Mouse (Mus musculus): ENCODE data around the gene Acin1. TPM values are rescaled to one million over a fixed set of nuclear protein-coding genes. Genes with fewer than 3 reads are reported as not detected.
A peak's percentile ranks its signal among the peaks of the same experiment; 100 is the strongest.

Acin1 gene
- polyA plus RNA-seq, 1 experiment from 2014 or later: 109 TPM

DNA sequence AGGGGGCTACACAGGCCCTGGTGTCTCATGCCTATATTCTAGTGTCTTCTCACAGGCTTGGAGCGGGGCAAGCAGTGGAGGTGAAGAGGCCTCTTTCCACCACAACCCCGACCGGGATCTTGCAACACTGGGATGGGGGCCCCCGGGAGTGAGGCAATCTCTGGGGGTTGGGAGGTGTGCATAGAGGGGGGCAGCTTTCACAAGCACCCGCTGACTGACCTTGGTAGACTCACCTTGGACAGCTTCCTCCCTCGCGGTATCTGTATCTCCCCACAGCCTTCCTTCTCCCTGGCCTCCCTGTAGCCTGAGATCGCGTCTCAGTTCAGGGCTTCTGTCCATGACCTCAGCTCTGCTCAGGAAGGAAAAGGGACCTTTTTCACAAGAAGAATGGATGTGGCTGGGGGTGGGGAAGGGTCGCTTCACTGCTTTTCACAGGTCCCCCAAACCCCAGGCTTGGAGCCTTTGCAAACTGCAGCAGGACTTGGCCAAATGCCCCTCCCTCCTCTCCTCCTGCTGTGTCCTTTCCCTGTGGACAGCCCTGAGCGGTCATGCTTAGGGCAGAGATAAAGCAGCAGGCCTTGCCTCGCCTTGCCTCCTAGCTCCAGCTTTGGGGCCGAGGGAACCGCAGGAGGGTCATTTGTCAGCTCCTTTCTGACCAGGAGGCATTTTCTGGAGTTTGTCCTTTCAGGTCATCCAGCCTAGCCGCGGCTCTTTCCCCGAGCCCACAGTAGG, 20.0 kb upstream of the Acin1 start:
- WGBS: 18% methylated on average over 17 of the region's 17 CpGs
- H3K4me1 ChIP-seq (replicated peaks; ENCODE audit: control insufficient read depth, insufficient read depth, low read length): peaks cover 22% of the 10 kb centered on the region
- peaks cover 65% of the 10 kb centered on the region for H3K27me3 ChIP-seq (replicated peaks; ENCODE audit: control insufficient read depth, insufficient read depth, low read length)
- H3K9ac ChIP-seq (ENCODE audit: low read depth, low read length): no peak overlapping the region
- H3K27ac ChIP-seq (ENCODE audit: low read depth, low read length): no peak overlapping the region
- no peak for ATAC-seq (replicated peaks; ENCODE audit: low FRiP score)
- no peak overlapping the region for H3K4me3 ChIP-seq (ENCODE audit: low read depth, low read length)
- no peak overlapping the region; the same call in 1 of the 2 replicates for H3K4me2 ChIP-seq
- no peaks in the 10 kb centered on the region for H3K9me3 ChIP-seq (ENCODE audit: control insufficient read depth, low read length)
- no peaks in the 10 kb centered on the region for H3K36me3 ChIP-seq (ENCODE audit: control insufficient read depth, insufficient read depth, low read length)
- DNase-seq (ENCODE audit: low spot score): no peak

- no peak overlapping the region for H3K27ac ChIP-seq (ENCODE audit: low read depth, low read length)
- 11% methylated on average over 5 of the region's 5 CpGs for WGBS
- H3K4me3 ChIP-seq (ENCODE audit: low read depth, low read length): no peak overlapping the region
- ATAC-seq (replicated peaks; ENCODE audit: low FRiP score): peak; percentile 95
- H3K36me3 ChIP-seq (ENCODE audit: control insufficient read depth, insufficient read depth, low read length): no peaks in the 10 kb centered on the region
- H3K4me2 ChIP-seq: peak overlapping the region; percentile 40
- DNase-seq (ENCODE audit: low spot score): peak; percentile 83
- no peak overlapping the region for H3K9ac ChIP-seq (ENCODE audit: low read depth, low read length)
- no peaks in the 10 kb centered on the region for H3K9me3 ChIP-seq (ENCODE audit: control insufficient read depth, low read length)
- peaks cover 67% of the 10 kb centered on the region for H3K27me3 ChIP-seq (replicated peaks; ENCODE audit: control insufficient read depth, insufficient read depth, low read length)
- H3K4me1 ChIP-seq (replicated peaks; ENCODE audit: control insufficient read depth, insufficient read depth, low read length): peaks cover 22% of the 10 kb centered on the region
Observed at GRCm38 (mm10) chr14:54705844-54706243, 19.1 kb upstream of the Acin1 start.

GRCm38 (mm10) chr14:54703207-54703606, 16.5 kb upstream of the Acin1 start:
- no peak overlapping the region for H3K4me2 ChIP-seq

GRCm38 (mm10) chr14:54701298-54701697, 14.6 kb upstream of the Acin1 start:
- Histone ChIP-seq H3K27ac (ENCODE audit: low read depth, low read length) (no peak overlapping the region), H3K27me3 (replicated peaks; ENCODE audit: control insufficient read depth, insufficient read depth, low read length) (peaks cover 27% of the 10 kb centered on the region), H3K36me3 (ENCODE audit: control insufficient read depth, insufficient read depth, low read length) (no peaks in the 10 kb centered on the region), H3K4me2 (no peak overlapping the region), H3K9ac (ENCODE audit: low read depth, low read length) (no peak overlapping the region), H3K4me3 (ENCODE audit: low read depth, low read length) (no peak overlapping the region), H3K9me3 (ENCODE audit: control insufficient read depth, low read length) (no peaks in the 10 kb centered on the region), H3K4me1 (replicated peaks; ENCODE audit: control insufficient read depth, insufficient read depth, low read length) (peaks cover 15% of the 10 kb centered on the region)
- ATAC-seq (replicated peaks; ENCODE audit: low FRiP score) (no peak), DNase-seq (ENCODE audit: low spot score) (peak; percentile 70)
- 10% methylated on average over 6 of the region's 6 CpGs for WGBS

More at GRCm38 (mm10) chr14:54703207-54703606, 16.5 kb upstream of the Acin1 start:
- DNase-seq (ENCODE audit: low spot score): no peak
- H3K27ac ChIP-seq (ENCODE audit: low read depth, low read length): no peak overlapping the region
- H3K4me3 ChIP-seq (ENCODE audit: low read depth, low read length): no peak overlapping the region
- WGBS: 49% methylated on average over 10 of the region's 10 CpGs
- no peak for ATAC-seq (replicated peaks; ENCODE audit: low FRiP score)
- H3K36me3 ChIP-seq (ENCODE audit: control insufficient read depth, insufficient read depth, low read length): no peaks in the 10 kb centered on the region
- H3K9ac ChIP-seq (ENCODE audit: low read depth, low read length): no peak overlapping the region
- no peaks in the 10 kb centered on the region for H3K9me3 ChIP-seq (ENCODE audit: control insufficient read depth, low read length)
- H3K27me3 ChIP-seq (replicated peaks; ENCODE audit: control insufficient read depth, insufficient read depth, low read length): peaks cover 42% of the 10 kb centered on the region
- peaks cover 22% of the 10 kb centered on the region for H3K4me1 ChIP-seq (replicated peaks; ENCODE audit: control insufficient read depth, insufficient read depth, low read length)

- Histone ChIP-seq H3K9me3 (ENCODE audit: control insufficient read depth, low read length) (no peaks in the 10 kb centered on the region), H3K4me1 (replicated peaks; ENCODE audit: control insufficient read depth, insufficient read depth, low read length) (0 out of 2 replicates have a peak, but pooled peaks cover 2% of the 10 kb centered on the region), H3K27ac (ENCODE audit: low read depth, low read length) (no peak overlapping the region), H3K9ac (ENCODE audit: low read depth, low read length) (no peak overlapping the region), H3K36me3 (ENCODE audit: control insufficient read depth, insufficient read depth, low read length) (no peaks in the 10 kb centered on the region), H3K4me2 (no peak overlapping the region), H3K4me3 (ENCODE audit: low read depth, low read length) (no peak overlapping the region), H3K27me3 (replicated peaks; ENCODE audit: control insufficient read depth, insufficient read depth, low read length) (peaks cover 24% of the 10 kb centered on the region)
- DNase-seq (ENCODE audit: low spot score) (no peak), ATAC-seq (replicated peaks; ENCODE audit: low FRiP score) (no peak)
- 51% methylated on average over 3 of the region's 3 CpGs for WGBS
Observed at GRCm38 (mm10) chr14:54699586-54699985, 12.9 kb upstream of the Acin1 start.

DNA sequence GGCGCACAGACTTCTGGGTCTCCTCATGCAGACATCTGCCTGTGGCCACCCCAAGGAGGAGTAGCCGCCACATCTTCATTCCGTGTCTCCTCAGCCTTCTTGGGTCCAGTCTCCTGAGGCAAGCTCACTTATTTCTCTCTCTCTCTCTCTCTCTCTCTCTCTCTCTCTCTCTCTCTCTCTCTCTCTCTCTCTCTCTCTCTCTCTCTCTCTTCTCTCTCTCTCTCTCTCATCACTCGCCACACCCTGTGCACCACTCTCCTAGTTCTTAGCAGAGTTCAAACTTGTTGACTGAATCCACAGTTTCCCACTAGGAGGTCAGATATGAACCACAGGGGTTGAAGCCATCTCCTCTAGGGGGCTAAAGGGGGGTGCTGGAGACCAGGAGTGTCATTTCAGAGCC, 12.0 kb upstream of the Acin1 start, which contains the start of gene Gm29776:
Gm29776 (minus strand) TSS at position 101 of the 400 bp plus-strand sequence.
- no peak for DNase-seq (ENCODE audit: low spot score)
- H3K27me3 ChIP-seq (replicated peaks; ENCODE audit: control insufficient read depth, insufficient read depth, low read length): peaks cover 21% of the 10 kb centered on the region
- 63% methylated on average over 4 of the region's 4 CpGs for WGBS
- H3K9me3 ChIP-seq (ENCODE audit: control insufficient read depth, low read length): no peaks in the 10 kb centered on the region
- H3K27ac ChIP-seq (ENCODE audit: low read depth, low read length): no peak within 1 kb of the TSS
- H3K36me3 ChIP-seq (ENCODE audit: control insufficient read depth, insufficient read depth, low read length): no peaks in the 10 kb centered on the region
- no peak within 1 kb of the TSS for H3K9ac ChIP-seq (ENCODE audit: low read depth, low read length)
- no peak within 1 kb of the TSS for H3K4me3 ChIP-seq (ENCODE audit: low read depth, low read length)
- 0 out of 2 replicates have a peak, but pooled peaks cover 2% of the 10 kb centered on the region for H3K4me1 ChIP-seq (replicated peaks; ENCODE audit: control insufficient read depth, insufficient read depth, low read length)
- ATAC-seq (replicated peaks; ENCODE audit: low FRiP score): no peak
- H3K4me2 ChIP-seq: no peak within 1 kb of the TSS

DNA sequence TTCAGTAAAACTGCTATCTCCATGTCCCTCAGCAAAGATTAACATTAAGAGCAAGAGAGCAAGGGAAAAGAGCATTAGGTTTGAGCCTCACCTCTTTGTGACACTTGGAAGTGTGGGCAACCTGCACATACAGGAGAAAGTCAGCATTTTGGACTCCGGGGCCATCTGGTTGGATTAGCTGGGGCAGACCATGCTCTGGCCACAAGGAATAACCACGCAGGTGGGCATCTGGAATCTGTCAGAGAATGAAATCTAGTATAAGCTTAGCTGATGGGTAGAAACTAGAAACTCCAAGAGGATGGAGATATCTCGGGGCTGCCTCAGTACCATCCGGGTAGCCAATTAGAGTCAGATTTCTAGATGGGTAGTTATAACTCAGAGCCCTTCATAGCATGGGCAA, 10.0 kb upstream of the Acin1 start:
- WGBS: 76% methylated on average over 4 of the region's 4 CpGs
- Histone ChIP-seq H3K4me2 (no peak overlapping the region), H3K4me3 (ENCODE audit: low read depth, low read length) (no peak overlapping the region), H3K4me1 (replicated peaks; ENCODE audit: control insufficient read depth, insufficient read depth, low read length) (0 out of 2 replicates have a peak, but pooled peaks cover 2% of the 10 kb centered on the region), H3K27ac (ENCODE audit: low read depth, low read length) (no peak overlapping the region), H3K9ac (ENCODE audit: low read depth, low read length) (no peak overlapping the region), H3K36me3 (ENCODE audit: control insufficient read depth, insufficient read depth, low read length) (no peaks in the 10 kb centered on the region), H3K9me3 (ENCODE audit: control insufficient read depth, low read length) (no peaks in the 10 kb centered on the region), H3K27me3 (replicated peaks; ENCODE audit: control insufficient read depth, insufficient read depth, low read length) (peaks cover 4% of the 10 kb centered on the region)
- ATAC-seq (replicated peaks; ENCODE audit: low FRiP score) (no peak), DNase-seq (ENCODE audit: low spot score) (no peak)

DNA sequence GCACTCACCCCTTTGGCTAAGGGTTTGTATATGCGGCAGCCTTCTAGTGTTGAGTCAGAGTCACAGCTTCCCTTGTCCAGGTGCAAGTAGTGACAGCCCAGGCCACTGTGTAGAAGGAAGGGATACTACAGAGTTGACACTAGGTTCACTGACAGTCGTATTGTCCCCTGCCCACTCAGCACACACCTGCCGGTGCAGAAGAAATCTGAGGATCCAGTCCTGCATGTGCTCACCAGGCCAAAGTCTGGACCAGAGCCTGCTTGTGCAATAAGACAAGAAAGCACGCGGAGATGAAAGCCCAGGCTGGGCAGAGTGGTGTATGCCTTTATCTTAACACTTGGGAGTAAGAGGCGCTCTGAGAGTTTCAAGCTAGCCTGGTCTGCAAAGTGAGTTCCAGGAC, 8.3 kb upstream of the Acin1 start:
- 66% methylated on average over 6 of the region's 6 CpGs for WGBS
- peaks cover 10% of the 10 kb centered on the region; the same call in 1 of the 2 replicates for H3K36me3 ChIP-seq (ENCODE audit: control insufficient read depth, insufficient read depth, low read length)
- H3K9ac ChIP-seq (ENCODE audit: low read depth, low read length): no peak overlapping the region
- H3K4me2 ChIP-seq: no peak overlapping the region
- DNase-seq (ENCODE audit: low spot score) (no peak), ATAC-seq (replicated peaks; ENCODE audit: low FRiP score) (no peak)
- H3K4me3 ChIP-seq (ENCODE audit: low read depth, low read length): no peak overlapping the region
- 0 out of 2 replicates have a peak, but pooled peaks cover 2% of the 10 kb centered on the region for H3K4me1 ChIP-seq (replicated peaks; ENCODE audit: control insufficient read depth, insufficient read depth, low read length)
- H3K27ac ChIP-seq (ENCODE audit: low read depth, low read length): no peak overlapping the region
- H3K9me3 ChIP-seq (ENCODE audit: control insufficient read depth, low read length): no peaks in the 10 kb centered on the region
- no peaks in the 10 kb centered on the region for H3K27me3 ChIP-seq (replicated peaks; ENCODE audit: control insufficient read depth, insufficient read depth, low read length)

DNA sequence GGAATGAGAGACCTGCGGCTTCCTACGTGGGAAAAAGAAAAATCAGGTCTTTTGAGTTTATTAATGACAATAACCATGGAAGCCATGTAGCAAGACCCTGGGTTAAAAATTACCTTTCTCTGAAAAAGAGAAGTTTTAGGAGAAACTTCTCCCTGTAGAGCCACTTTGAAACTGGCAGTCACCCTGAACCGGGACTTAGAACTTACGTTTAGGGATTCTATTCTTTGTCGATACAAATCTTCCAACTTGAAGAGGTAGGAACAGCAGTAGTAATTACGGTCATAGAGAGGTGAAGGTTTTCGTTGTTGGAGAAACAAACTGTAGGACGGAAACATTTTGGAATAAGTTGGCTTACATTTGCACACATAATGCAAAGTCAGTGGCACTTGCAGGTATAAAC, 520 bp upstream of the Acin1 start:
- ATAC-seq (replicated peaks; ENCODE audit: low FRiP score): no peak
- DNase-seq (ENCODE audit: low spot score): no peak
- Histone ChIP-seq H3K4me1 (replicated peaks; ENCODE audit: control insufficient read depth, insufficient read depth, low read length) (peaks cover 19% of the 10 kb centered on the region), H3K4me2 (peak overlapping the region; percentile 68), H3K4me3 (ENCODE audit: low read depth, low read length) (peak overlapping the region; percentile 82), H3K27me3 (replicated peaks; ENCODE audit: control insufficient read depth, insufficient read depth, low read length) (no peaks in the 10 kb centered on the region), H3K27ac (ENCODE audit: low read depth, low read length) (peak overlapping the region; percentile 97; the same call in 1 of the 2 replicates), H3K36me3 (ENCODE audit: control insufficient read depth, insufficient read depth, low read length) (peaks cover 27% of the 10 kb centered on the region; the same call in 1 of the 2 replicates), H3K9ac (ENCODE audit: low read depth, low read length) (peak overlapping the region; percentile 95), H3K9me3 (ENCODE audit: control insufficient read depth, low read length) (no peaks in the 10 kb centered on the region)
- WGBS: 5% methylated on average over 8 of the region's 8 CpGs

Measured in liver, embryonic 11.5 days (tissue).